Mouse (Mus musculus) heart, postnatal 0 days (tissue): Measurements from ENCODE around the gene Chd8.

ENCODE experiments used
- CTCF ChIP-seq: IDR thresholded peaks from 2 replicates; pipeline ENCODE4 v1.5.1; 2016; ENCODE audit warnings: antibody characterized with exemption, control low read depth, low read depth
- EP300 ChIP-seq: IDR thresholded peaks from 2 replicates; pipeline ENCODE4 v1.6.1; 2016; ENCODE audit warnings: antibody characterized with exemption, low read depth

GRCm38 (mm10) chr14:52283629-52284028 is 26.0 kb upstream of the Chd8 start:
- TF ChIP-seq EP300 (no peak), CTCF (no peak)
